Mouse (Mus musculus) ES-Bruce4 (cell line): ENCODE data around the gene Tcf7l1. TPM values are rescaled to one million over a fixed set of nuclear protein-coding genes. Genes with fewer than 3 reads are reported as not detected.

Source experiments
- H3K27ac ChIP-seq: 2 replicates; pipeline ENCODE4 v1.5.1; 2012; ENCODE audit warnings: low read length, inconsistent platforms; ENCODE audit not compliant: insufficient read depth
- H3K27me3 ChIP-seq: 2 replicates; pipeline ENCODE4 v1.6.1; 2012; ENCODE audit warnings: mild to moderate bottlenecking, low read length, inconsistent platforms; ENCODE audit not compliant: control insufficient read depth, poor library complexity, insufficient read depth, severe bottlenecking
- H3K36me3 ChIP-seq: 2 replicates; pipeline ENCODE4 v1.6.1; 2012; ENCODE audit warnings: inconsistent platforms, mild to moderate bottlenecking, low read length, moderate library complexity; ENCODE audit not compliant: control insufficient read depth, poor library complexity, insufficient read depth, severe bottlenecking
- H3K4me1 ChIP-seq: one replicate; pipeline ENCODE4 v1.8.1; 2011; ENCODE audit warnings: low read length; ENCODE audit not compliant: control insufficient read depth, insufficient read depth
- H3K4me3 ChIP-seq: 2 replicates; pipeline ENCODE4 v1.5.1; 2011; ENCODE audit warnings: low read depth, mild to moderate bottlenecking, low read length
- H3K9ac ChIP-seq: 2 replicates; pipeline ENCODE4 v1.6.1; 2012; ENCODE audit warnings: low read depth, mild to moderate bottlenecking, inconsistent platforms; ENCODE audit not compliant: poor library complexity, severe bottlenecking
- H3K9me3 ChIP-seq: replicated peaks from 2 replicates; pipeline ENCODE4 v1.6.1; 2012; ENCODE audit warnings: mild to moderate bottlenecking, low read length, inconsistent platforms; ENCODE audit not compliant: control insufficient read depth, poor library complexity, insufficient read depth, severe bottlenecking
- CTCF ChIP-seq: IDR thresholded peaks from one replicate; pipeline ENCODE4 v1.8.1; 2011; ENCODE audit warnings: low read depth, low read length
- EP300 ChIP-seq: IDR thresholded peaks from 2 replicates; pipeline ENCODE4 v1.6.1; 2011; ENCODE audit warnings: low read depth, low read length; ENCODE audit not compliant: insufficient read depth
- POLR2A ChIP-seq: IDR thresholded peaks from one replicate; pipeline ENCODE4 v1.8.1; 2011; ENCODE audit warnings: low read length; ENCODE audit not compliant: insufficient read depth
- polyA plus RNA-seq: library from polyadenylated mRNA; stranded (reverse); fragments of >200 nt; gene quantifications from 2 replicates; pipeline ENCODE4 v1.2.4, GENCODE M21; 2011; ENCODE audit warnings: low read depth; ENCODE audit not compliant: missing spikeins, insufficient read depth, insufficient read length

Gene Tcf7l1
- polyA plus RNA-seq, 1 experiment, result 84.8 TPM

DNA sequence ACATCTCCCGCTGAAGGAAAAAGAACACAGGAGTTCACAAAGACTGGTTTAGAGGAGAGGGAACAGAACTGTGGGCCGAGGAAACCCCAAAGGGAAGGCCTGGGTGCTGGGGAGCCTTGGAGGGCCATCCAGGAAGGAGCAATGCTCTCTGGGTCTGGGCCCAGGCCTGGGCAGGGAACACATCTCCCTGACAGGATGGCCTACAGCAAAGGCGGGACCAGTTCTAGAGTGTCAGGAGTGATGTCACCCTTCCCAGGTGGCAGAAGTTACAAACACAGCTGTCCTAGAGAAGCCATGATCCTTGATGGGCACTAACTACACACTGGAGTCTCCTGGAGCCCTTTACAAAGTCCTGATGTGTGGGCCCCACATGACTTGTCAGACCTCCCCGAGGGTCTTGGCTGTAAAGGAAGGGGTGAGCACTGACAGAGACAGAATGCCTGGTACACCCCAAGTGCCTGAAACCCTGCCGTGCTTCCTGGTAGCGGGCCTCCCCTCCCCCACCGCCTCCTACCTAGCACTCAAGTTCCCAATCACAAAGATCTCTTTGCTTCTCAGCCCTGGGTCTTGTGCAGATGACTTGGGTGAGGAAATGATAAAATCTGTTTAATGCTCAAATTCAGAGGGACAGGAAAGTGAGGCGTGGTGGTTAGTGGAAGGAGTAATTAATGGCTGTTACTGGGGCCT lies 64.4 kb downstream of the Tcf7l1 start:
- peaks cover 11% of the 10 kb centered on the region for H3K4me1 ChIP-seq
- no peak overlapping the region for H3K4me3 ChIP-seq
- H3K27me3 ChIP-seq, result no peaks in the 10 kb centered on the region
- no peaks in the 10 kb centered on the region for H3K36me3 ChIP-seq
- no peak overlapping the region for H3K9ac ChIP-seq
- H3K9me3 ChIP-seq, result no peaks in the 10 kb centered on the region
- TF ChIP-seq EP300 (no peak), CTCF (no peak), POLR2A (no peak)
- peak overlapping the region; percentile 3; the same call in 1 of the 2 replicates for H3K27ac ChIP-seq

DNA sequence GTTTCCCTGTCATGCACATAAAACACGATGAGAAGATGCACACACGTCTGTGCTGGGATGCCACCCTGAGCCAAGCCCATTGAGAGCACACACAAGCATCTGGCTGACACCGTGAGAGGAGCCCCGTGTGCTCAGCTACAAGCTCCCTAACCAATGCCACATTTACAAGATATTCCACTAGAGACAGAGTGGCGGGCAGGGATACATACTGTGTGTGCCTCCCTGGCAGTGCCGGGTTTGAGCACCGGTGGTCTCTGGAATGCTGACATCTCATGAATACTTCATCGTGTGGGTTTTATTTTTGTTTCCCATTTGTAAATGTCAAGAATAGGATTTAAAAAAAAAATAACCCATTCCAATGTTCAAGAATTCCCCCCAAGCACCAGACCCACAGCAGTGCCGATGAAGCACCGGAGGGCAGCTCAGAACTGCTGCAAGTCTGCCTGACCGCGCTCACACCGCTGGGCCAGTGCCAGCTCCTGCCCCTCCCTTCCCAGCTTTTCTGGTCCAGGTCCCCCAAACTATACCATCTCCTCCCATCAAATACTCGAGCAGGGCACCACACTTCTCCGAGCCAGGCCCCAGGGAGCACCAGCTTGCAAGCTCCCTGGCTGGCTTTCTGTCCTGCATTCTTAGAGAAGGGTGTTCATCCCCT lies 65.2 kb downstream of the Tcf7l1 start:
- no peak for TF ChIP-seq CTCF
- TF ChIP-seq POLR2A, result no peak
- no peak for TF ChIP-seq EP300
- no peak overlapping the region for H3K27ac ChIP-seq
- no peak overlapping the region for H3K4me3 ChIP-seq
- H3K9me3 ChIP-seq, result no peaks in the 10 kb centered on the region
- H3K36me3 ChIP-seq, result no peaks in the 10 kb centered on the region
- H3K27me3 ChIP-seq, result no peaks in the 10 kb centered on the region
- peaks cover 11% of the 10 kb centered on the region for H3K4me1 ChIP-seq
- H3K9ac ChIP-seq, result no peak overlapping the region

DNA sequence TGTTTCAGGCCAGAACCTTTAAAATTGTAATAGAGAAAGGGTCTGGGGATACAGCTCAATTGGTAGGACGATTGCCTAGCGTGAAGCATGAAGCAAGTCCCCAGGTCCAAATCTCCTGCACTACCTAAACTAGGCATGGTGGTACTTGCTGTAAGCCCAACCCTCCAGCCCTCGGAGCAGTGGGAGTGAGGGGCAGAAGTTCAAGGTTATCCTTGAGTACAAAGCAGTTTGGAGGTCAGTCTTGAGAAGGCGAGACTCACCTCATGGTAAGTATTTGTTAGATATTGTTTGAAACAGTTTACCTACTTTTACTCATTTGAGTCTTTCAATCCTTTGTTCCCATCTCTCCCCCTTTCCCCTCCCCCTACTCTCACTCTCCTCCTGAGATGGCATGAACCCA lies 65.9 kb downstream of the Tcf7l1 start:
- Histone ChIP-seq H3K4me3 (no peak overlapping the region), H3K9me3 (no peaks in the 10 kb centered on the region), H3K27ac (no peak overlapping the region), H3K9ac (no peak overlapping the region), H3K36me3 (no peaks in the 10 kb centered on the region), H3K27me3 (no peaks in the 10 kb centered on the region), H3K4me1 (peaks cover 8% of the 10 kb centered on the region)
- TF ChIP-seq CTCF, result no peak
- TF ChIP-seq EP300, result 0 out of 2 replicates have a peak, but pooled peaks have one; percentile 10
- TF ChIP-seq POLR2A, result no peak

DNA sequence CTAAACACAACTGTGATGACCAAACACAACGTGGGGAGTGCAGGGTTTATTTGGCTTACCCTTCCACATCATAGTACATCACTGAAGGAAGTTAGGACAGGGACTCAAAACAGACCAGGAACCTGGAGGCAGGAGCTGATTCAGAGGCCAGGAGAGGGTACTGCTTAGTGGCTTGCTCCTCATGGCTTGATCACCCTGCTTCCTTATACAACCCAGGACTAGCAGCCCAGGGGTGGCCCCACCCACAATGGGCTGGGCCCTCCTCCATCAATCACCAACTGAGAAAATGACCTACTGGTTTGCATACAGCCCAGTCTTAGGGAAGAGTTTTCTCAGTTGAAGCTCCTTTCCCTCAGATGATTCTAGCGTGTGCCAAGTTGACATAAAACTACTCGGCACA lies 68.2 kb downstream of the Tcf7l1 start:
- Histone ChIP-seq H3K4me1 (peaks cover 8% of the 10 kb centered on the region), H3K9me3 (no peaks in the 10 kb centered on the region), H3K36me3 (no peaks in the 10 kb centered on the region), H3K27ac (no peak overlapping the region), H3K9ac (no peak overlapping the region), H3K4me3 (no peak overlapping the region), H3K27me3 (no peaks in the 10 kb centered on the region)
- TF ChIP-seq POLR2A (no peak), EP300 (no peak), CTCF (no peak)

DNA sequence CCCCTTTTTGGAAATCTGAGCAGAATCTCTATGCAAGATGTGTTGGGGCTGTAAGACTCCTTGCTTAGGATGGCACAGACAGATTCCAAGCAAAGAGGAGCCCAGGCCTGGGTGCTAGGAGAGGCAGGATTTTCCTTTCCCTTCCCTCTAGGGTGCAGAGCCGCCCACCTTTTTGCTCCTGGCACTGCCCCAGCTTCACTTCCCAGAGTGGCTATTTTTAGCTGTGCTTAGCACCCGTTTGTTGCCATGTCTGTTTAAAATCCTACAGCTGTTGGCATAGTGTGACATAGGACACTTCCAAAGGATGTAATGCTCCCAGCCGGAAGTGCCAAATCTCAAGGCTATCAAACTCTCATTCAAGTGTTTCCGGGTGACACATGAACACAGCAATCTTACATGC lies 74.3 kb downstream of the Tcf7l1 start:
- no peak overlapping the region for H3K4me3 ChIP-seq

DNA sequence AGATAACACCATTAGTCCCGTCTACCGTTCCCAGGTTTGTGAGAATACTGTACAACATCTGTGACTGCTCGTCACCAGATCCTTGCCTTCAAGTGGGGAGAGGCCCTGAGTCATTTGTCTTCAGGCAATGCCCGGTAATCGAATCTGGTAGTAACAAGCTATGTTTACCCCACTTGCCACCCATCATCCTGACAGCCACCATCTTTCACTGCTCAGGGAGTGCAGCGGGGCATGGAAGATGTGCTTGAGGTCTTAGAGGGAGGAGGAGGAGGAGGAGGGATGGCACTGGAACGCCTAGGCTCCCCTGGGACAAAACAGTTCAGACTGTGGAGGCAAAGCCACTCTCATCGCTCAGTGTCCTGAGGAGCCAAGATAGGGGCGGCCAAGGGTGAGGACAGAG lies 74.8 kb downstream of the Tcf7l1 start:
- H3K4me1 ChIP-seq, result no peaks in the 10 kb centered on the region
- H3K4me3 ChIP-seq, result no peak overlapping the region
- no peak overlapping the region for H3K27ac ChIP-seq
- H3K36me3 ChIP-seq, result no peaks in the 10 kb centered on the region
- H3K9ac ChIP-seq, result no peak overlapping the region
- H3K9me3 ChIP-seq, result no peaks in the 10 kb centered on the region
- no peaks in the 10 kb centered on the region for H3K27me3 ChIP-seq
- TF ChIP-seq EP300, result no peak
- no peak for TF ChIP-seq CTCF
- no peak for TF ChIP-seq POLR2A

More for the DNA sequence above, 74.3 kb downstream of the Tcf7l1 start:
- no peak overlapping the region for H3K27ac ChIP-seq
- no peaks in the 10 kb centered on the region for H3K9me3 ChIP-seq
- no peak overlapping the region for H3K9ac ChIP-seq
- no peaks in the 10 kb centered on the region for H3K4me1 ChIP-seq
- H3K27me3 ChIP-seq, result no peaks in the 10 kb centered on the region
- no peaks in the 10 kb centered on the region for H3K36me3 ChIP-seq
- TF ChIP-seq EP300 (no peak), CTCF (no peak), POLR2A (no peak)
